Mouse (Mus musculus) left cerebral cortex, postnatal 4 days (tissue): Measurements from ENCODE around the gene Ice1. TPM values are rescaled to one million over a fixed set of nuclear protein-coding genes. Genes with fewer than 3 reads are reported as not detected.

ENCODE experiments used
- DNase-seq: peaks from one replicate; pipeline ENCODE4 v3.0.0-alpha.2; 2022
- intact Hi-C: fragments of 180-260 bp; cut with DNase I; formaldehyde crosslinking; loops from one replicate; pipeline ENCODE4 v1.15.1; 2025
- total RNA-seq, 2 experiments: library from RNA; stranded (reverse); gene quantifications; 2 replicates each; pipeline ENCODE4 v1.2.3; 2021

Gene Ice1
- 100 to 1,000 TPM; 103 to 105 TPM for total RNA-seq

- intact Hi-C loops: no loop called here
- peak; percentile 37 for DNase-seq
Measured at GRCm38 (mm10) chr13:70637282-70637661, at the start of gene Ice1. Gene Ice1, minus strand, starts transcription at chr13:70637634.

- intact Hi-C loops: no loop called here
- DNase-seq: no peak
Measured at GRCm38 (mm10) chr13:70685825-70686224, 48.4 kb upstream of the Ice1 start.

- DNase-seq: no peak
- intact Hi-C loops: no loop called here
Measured at GRCm38 (mm10) chr13:70684976-70685609, 47.7 kb upstream of the Ice1 start.

- intact Hi-C loops: no loop called here
- DNase-seq: no peak
Measured at GRCm38 (mm10) chr13:70681411-70682183, 44.2 kb upstream of the Ice1 start.

- intact Hi-C loops: no loop called here
- DNase-seq: no peak
Measured at GRCm38 (mm10) chr13:70680316-70680715, 42.9 kb upstream of the Ice1 start.

GRCm38 (mm10) chr13:70677689-70678088 lies 40.3 kb upstream of the Ice1 start:
- intact Hi-C loops: no loop called here
- no peak for DNase-seq

- no peak for DNase-seq
- intact Hi-C loops: no loop called here
Measured at GRCm38 (mm10) chr13:70676243-70677183, 39.1 kb upstream of the Ice1 start.

- intact Hi-C loops: no loop called here
- no peak for DNase-seq
Measured at GRCm38 (mm10) chr13:70674998-70675397, 37.6 kb upstream of the Ice1 start.

- intact Hi-C loops: no loop called here
- DNase-seq: no peak
Measured at GRCm38 (mm10) chr13:70670080-70670479, 32.6 kb upstream of the Ice1 start.

- no peak for DNase-seq
- intact Hi-C loops: no loop called here
Measured at GRCm38 (mm10) chr13:70659715-70660114, 22.3 kb upstream of the Ice1 start.

- DNase-seq: no peak
- intact Hi-C loops: no loop called here
Measured at GRCm38 (mm10) chr13:70656741-70657140, 19.3 kb upstream of the Ice1 start.

GRCm38 (mm10) chr13:70656329-70656728 lies 18.9 kb upstream of the Ice1 start:
- intact Hi-C loops: no loop called here
- no peak for DNase-seq

- intact Hi-C loops: no loop called here
Measured at GRCm38 (mm10) chr13:70655570-70655969, 18.1 kb upstream of the Ice1 start.

GRCm38 (mm10) chr13:70654091-70654770 lies 16.8 kb upstream of the Ice1 start:
- intact Hi-C loops: no loop called here
- no peak for DNase-seq

More at GRCm38 (mm10) chr13:70655570-70655969, 18.1 kb upstream of the Ice1 start:
- no peak for DNase-seq

GRCm38 (mm10) chr13:70653457-70653856 lies 16.0 kb upstream of the Ice1 start:
- intact Hi-C loops: no loop called here
- no peak for DNase-seq

GRCm38 (mm10) chr13:70650011-70650436 lies 12.6 kb upstream of the Ice1 start:
- intact Hi-C loops: no loop called here
- no peak for DNase-seq

GRCm38 (mm10) chr13:70645968-70646505 lies 8.6 kb upstream of the Ice1 start:
- intact Hi-C loops: loop anchor here (2.0 kb wide), 2 partner anchors 195 to 355 kb away; partner anchors contain the start of gene Adamts16
- DNase-seq: peak; percentile 56

GRCm38 (mm10) chr13:70644083-70644462 lies 6.6 kb upstream of the Ice1 start:
- intact Hi-C loops: loop anchor here (2.0 kb wide), 2 partner anchors 197 to 357 kb away; partner anchors contain the start of gene Adamts16
- no peak for DNase-seq

GRCm38 (mm10) chr13:70643408-70644082 lies 6.1 kb upstream of the Ice1 start:
- intact Hi-C loops: loop anchor here (2.0 kb wide), 2 partner anchors 197 to 357 kb away; partner anchors contain the start of gene Adamts16
- DNase-seq: peak; percentile 56
